Mouse (Mus musculus): ENCODE data around the gene Fam124a. TPM values are rescaled to one million over a fixed set of nuclear protein-coding genes. Genes with fewer than 3 reads are reported as not detected.
"Not testable (repeated sequence)": the region's sequence is repeated elsewhere in the genome, so short reads cannot be mapped to it uniquely, and the experiment has no call there.

The Fam124a gene
- total RNA-seq, 2 experiments from 2014 or later = 2.9 to 4.2 TPM

GRCm38 (mm10) chr14:62570299-62570698 lies 14.8 kb downstream of the Fam124a start:
- intact Hi-C loops (cut with DNase I) = no loop called here
- peak; percentile 13 to 15 for DNase-seq

GRCm38 (mm10) chr14:62573454-62573853 lies 17.9 kb downstream of the Fam124a start:
- no peak for DNase-seq
- intact Hi-C loops (cut with DNase I) = no loop called here

- intact Hi-C loops (cut with DNase I) = no loop called here
Observed at GRCm38 (mm10) chr14:62574906-62575305, 19.4 kb downstream of the Fam124a start.

GRCm38 (mm10) chr14:62575862-62576261 lies 20.3 kb downstream of the Fam124a start:
- intact Hi-C loops (cut with DNase I) = no loop called here
- DNase-seq = no peak

More at GRCm38 (mm10) chr14:62574906-62575305, 19.4 kb downstream of the Fam124a start:
- no peak for DNase-seq

- intact Hi-C loops (cut with DNase I) = no loop called here
- no peak for DNase-seq
Observed at GRCm38 (mm10) chr14:62580945-62581344, 25.4 kb downstream of the Fam124a start.

GRCm38 (mm10) chr14:62581768-62582167 lies 26.2 kb downstream of the Fam124a start:
- intact Hi-C loops (cut with DNase I) = no loop called here
- DNase-seq = no peak

GRCm38 (mm10) chr14:62584637-62585036 lies 29.1 kb downstream of the Fam124a start:
- intact Hi-C loops (cut with DNase I) = no loop called here
- no peak for DNase-seq

GRCm38 (mm10) chr14:62585338-62585737 lies 29.8 kb downstream of the Fam124a start:
- intact Hi-C loops (cut with DNase I) = no loop called here

GRCm38 (mm10) chr14:62600109-62600522 lies 44.6 kb downstream of the Fam124a start:
- DNase-seq = no peak
- intact Hi-C loops (cut with DNase I) = no loop called here

More at GRCm38 (mm10) chr14:62585338-62585737, 29.8 kb downstream of the Fam124a start:
- DNase-seq = no peak

GRCm38 (mm10) chr14:62602271-62602670 lies 46.7 kb downstream of the Fam124a start:
- no peak for DNase-seq
- intact Hi-C loops (cut with DNase I) = no loop called here

GRCm38 (mm10) chr14:62602869-62603268 lies 47.3 kb downstream of the Fam124a start:
- intact Hi-C loops (cut with DNase I) = no loop called here

GRCm38 (mm10) chr14:62607791-62608196 lies 52.3 kb downstream of the Fam124a start:
- no peak for DNase-seq
- intact Hi-C loops (cut with DNase I) = loop anchor here (2.0 kb wide), 1 partner anchor 115 kb away; no protein-coding TSS in a partner anchor

More at GRCm38 (mm10) chr14:62602869-62603268, 47.3 kb downstream of the Fam124a start:
- no peak for DNase-seq

GRCm38 (mm10) chr14:62609904-62610303 lies 54.4 kb downstream of the Fam124a start:
- intact Hi-C loops (cut with DNase I) = loop anchor here (2.0 kb wide), 1 partner anchor 117 kb away; no protein-coding TSS in a partner anchor
- no peak for DNase-seq

- intact Hi-C loops (cut with DNase I) = no loop called here
- no peak for DNase-seq
Observed at GRCm38 (mm10) chr14:62622393-62622792, 66.9 kb downstream of the Fam124a start.

- intact Hi-C loops (cut with DNase I) = no loop called here
- DNase-seq = no peak
Observed at GRCm38 (mm10) chr14:62627951-62628350, 72.4 kb downstream of the Fam124a start.

GRCm38 (mm10) chr14:62637436-62638344 lies 82.2 kb downstream of the Fam124a start:
- peak in 1 of 2 experiments; percentile 14 for DNase-seq

GRCm38 (mm10) chr14:62638345-62638702 lies 82.8 kb downstream of the Fam124a start:
- intact Hi-C loops (cut with DNase I) = loop anchor here (5.0 kb wide), 3 partner anchors 199 to 339 kb away; partner anchors contain the start of gene Wdfy2
- DNase-seq = no peak

More at GRCm38 (mm10) chr14:62637436-62638344, 82.2 kb downstream of the Fam124a start:
- intact Hi-C loops (cut with DNase I) = loop anchor here (5.0 kb wide), 3 partner anchors 200 to 340 kb away; partner anchors contain the start of gene Wdfy2

GRCm38 (mm10) chr14:62639111-62639510 lies 83.6 kb downstream of the Fam124a start:
- intact Hi-C loops (cut with DNase I) = loop anchor here (5.0 kb wide), 3 partner anchors 198 to 338 kb away; partner anchors contain the start of gene Wdfy2
- peak; percentile 21 to 32 for DNase-seq

- no peak for DNase-seq
- intact Hi-C loops (cut with DNase I) = loop anchor here (5.0 kb wide), 3 partner anchors 198 to 338 kb away; partner anchors contain the start of gene Wdfy2
Observed at GRCm38 (mm10) chr14:62639551-62639950, 84.0 kb downstream of the Fam124a start.

GRCm38 (mm10) chr14:62640396-62640795 lies 84.9 kb downstream of the Fam124a start:
- DNase-seq = no peak
- intact Hi-C loops (cut with DNase I) = no loop called here

GRCm38 (mm10) chr14:62642368-62642767 lies 86.8 kb downstream of the Fam124a start:
- intact Hi-C loops (cut with DNase I); DNase-seq: not testable (repeated sequence)

All from heart, postnatal 36 days (tissue).